Mouse (Mus musculus) heart, embryonic 12.5 days (tissue): ENCODE results near the gene Gm20388. TPM values are rescaled to one million over a fixed set of nuclear protein-coding genes. Genes with fewer than 3 reads are reported as not detected.

Experiments
- ATAC-seq: fragments of 200-750 bp; cut with Nextera tagmentation; 2 replicates; pipeline ENCODE4 v1.8.0; 2017; ENCODE audit warnings: moderate TSS enrichment, moderate library complexity; ENCODE audit not compliant: insufficient number of reproducible peaks, low FRiP score
- H3K27ac ChIP-seq: fragments of 300-500 bp; sonication (generic); 2 replicates; pipeline ENCODE4 v1.5.1; 2016; ENCODE audit warnings: mild to moderate bottlenecking, moderate library complexity; ENCODE audit not compliant: poor library complexity, severe bottlenecking
- H3K27me3 ChIP-seq: fragments of 300-500 bp; sonication (generic); replicated peaks from 2 replicates; pipeline ENCODE4 v1.6.1; 2016; ENCODE audit warnings: mild to moderate bottlenecking, moderate library complexity
- H3K36me3 ChIP-seq: fragments of 300-500 bp; sonication (generic); 2 replicates; pipeline ENCODE4 v1.6.1; 2016; ENCODE audit warnings: mild to moderate bottlenecking, moderate library complexity
- H3K4me1 ChIP-seq: fragments of 300-500 bp; sonication (generic); replicated peaks from 2 replicates; pipeline ENCODE4 v1.6.1; 2016; ENCODE audit warnings: mild to moderate bottlenecking
- H3K4me2 ChIP-seq: fragments of 300-500 bp; sonication (generic); 2 replicates; pipeline ENCODE4 v1.6.1; 2016; ENCODE audit warnings: mild to moderate bottlenecking, moderate library complexity
- H3K4me3 ChIP-seq: fragments of 300-500 bp; sonication (generic); 2 replicates; pipeline ENCODE4 v1.5.1; 2016; ENCODE audit warnings: mild to moderate bottlenecking
- H3K9ac ChIP-seq: fragments of 300-500 bp; sonication (generic); 2 replicates; pipeline ENCODE4 v1.6.1; 2016; ENCODE audit warnings: mild to moderate bottlenecking, moderate library complexity
- H3K9me3 ChIP-seq: fragments of 300-500 bp; sonication (generic); replicated peaks from 2 replicates; pipeline ENCODE4 v1.6.1; 2016; ENCODE audit warnings: mild to moderate bottlenecking, moderate library complexity
- WGBS: fragments of 180-500 bp; shearing (Covaris S2); methylation state at CpG from one replicate; pipeline ENCODE4 v1.1.7; 2016; 5-methylcytosine and 5-hydroxymethylcytosine counted together
- polyA plus RNA-seq: library from polyadenylated mRNA; unstranded; fragments of >200 nt; fragmentation: Nextera tagmentation; extraction: Ambion mirVana; gene quantifications from 2 replicates; pipeline ENCODE4 v1.2.1, GENCODE M21; 2016

Gene Gm20388
- polyA plus RNA-seq, 1 experiment from 2014 or later = not detected

- Histone ChIP-seq H3K27ac (no peak overlapping the region), H3K4me1 (peaks cover 65% of the 10 kb centered on the region), H3K9ac (peak overlapping the region; percentile 33; the same call in 1 of the 2 replicates), H3K27me3 (no peaks in the 10 kb centered on the region), H3K4me3 (no peak overlapping the region), H3K9me3 (no peaks in the 10 kb centered on the region), H3K36me3 (peaks cover 64% of the 10 kb centered on the region), H3K4me2 (no peak overlapping the region)
- 79% methylated on average over 8 of the region's 8 CpGs for WGBS
- no peak for ATAC-seq
Observed at GRCm38 (mm10) chr8:122020050-122020771, 2109.6 kb downstream of the Gm20388 start.

GRCm38 (mm10) chr8:122021725-122022124, 2111.1 kb downstream of the Gm20388 start:
- Histone ChIP-seq H3K4me2 (no peak overlapping the region), H3K27me3 (no peaks in the 10 kb centered on the region), H3K9ac (no peak overlapping the region), H3K36me3 (peaks cover 69% of the 10 kb centered on the region), H3K9me3 (no peaks in the 10 kb centered on the region), H3K4me3 (no peak overlapping the region), H3K4me1 (peaks cover 50% of the 10 kb centered on the region), H3K27ac (no peak overlapping the region)
- WGBS = 81% methylated on average over 2 of the region's 2 CpGs
- ATAC-seq = no peak

GRCm38 (mm10) chr8:122022274-122022673, 2111.6 kb downstream of the Gm20388 start:
- no peaks in the 10 kb centered on the region for H3K9me3 ChIP-seq
- no peak overlapping the region for H3K4me2 ChIP-seq
- WGBS = 85% methylated on average over 6 of the region's 6 CpGs
- no peak overlapping the region for H3K27ac ChIP-seq
- no peak overlapping the region for H3K4me3 ChIP-seq
- H3K9ac ChIP-seq = no peak overlapping the region
- no peak for ATAC-seq
- H3K4me1 ChIP-seq = peaks cover 47% of the 10 kb centered on the region
- peaks cover 68% of the 10 kb centered on the region for H3K36me3 ChIP-seq
- H3K27me3 ChIP-seq = no peaks in the 10 kb centered on the region

GRCm38 (mm10) chr8:122022705-122023104, 2112.1 kb downstream of the Gm20388 start:
- Histone ChIP-seq H3K9me3 (no peaks in the 10 kb centered on the region), H3K4me3 (no peak overlapping the region), H3K4me1 (peaks cover 46% of the 10 kb centered on the region), H3K27ac (no peak overlapping the region), H3K36me3 (peaks cover 63% of the 10 kb centered on the region), H3K9ac (no peak overlapping the region), H3K27me3 (no peaks in the 10 kb centered on the region), H3K4me2 (no peak overlapping the region)
- WGBS = 74% methylated on average over 4 of the region's 4 CpGs
- no peak for ATAC-seq

GRCm38 (mm10) chr8:122025546-122025945, 2114.9 kb downstream of the Gm20388 start:
- H3K9me3 ChIP-seq = no peaks in the 10 kb centered on the region
- peaks cover 22% of the 10 kb centered on the region for H3K4me1 ChIP-seq
- H3K36me3 ChIP-seq = peaks cover 57% of the 10 kb centered on the region
- H3K27me3 ChIP-seq = no peaks in the 10 kb centered on the region
- WGBS = 90% methylated on average over 9 of the region's 9 CpGs
- H3K4me3 ChIP-seq = no peak overlapping the region
- ATAC-seq = no peak
- H3K27ac ChIP-seq = no peak overlapping the region
- no peak overlapping the region for H3K9ac ChIP-seq
- H3K4me2 ChIP-seq = no peak overlapping the region

GRCm38 (mm10) chr8:122028116-122028515, 2117.5 kb downstream of the Gm20388 start:
- Histone ChIP-seq H3K4me1 (peaks cover 23% of the 10 kb centered on the region), H3K27me3 (no peaks in the 10 kb centered on the region), H3K9me3 (no peaks in the 10 kb centered on the region), H3K9ac (no peak overlapping the region), H3K27ac (no peak overlapping the region), H3K36me3 (peaks cover 38% of the 10 kb centered on the region), H3K4me3 (no peak overlapping the region), H3K4me2 (no peak overlapping the region)
- ATAC-seq = no peak
- 83% methylated on average over 4 of the region's 4 CpGs for WGBS

GRCm38 (mm10) chr8:122030965-122031364, 2120.3 kb downstream of the Gm20388 start:
- H3K27ac ChIP-seq = no peak overlapping the region
- H3K27me3 ChIP-seq = no peaks in the 10 kb centered on the region
- 36% methylated on average over 7 of the region's 7 CpGs for WGBS
- peak overlapping the region; percentile 17; the same call in 1 of the 2 replicates for H3K4me2 ChIP-seq
- ATAC-seq = no peak
- H3K36me3 ChIP-seq = peaks cover 11% of the 10 kb centered on the region
- no peaks in the 10 kb centered on the region for H3K9me3 ChIP-seq
- H3K9ac ChIP-seq = no peak overlapping the region
- no peak overlapping the region for H3K4me3 ChIP-seq
- peaks cover 37% of the 10 kb centered on the region for H3K4me1 ChIP-seq

GRCm38 (mm10) chr8:122032741-122033140, 2122.1 kb downstream of the Gm20388 start:
- no peak for ATAC-seq
- no peaks in the 10 kb centered on the region for H3K27me3 ChIP-seq
- H3K4me2 ChIP-seq = no peak overlapping the region
- no peak overlapping the region for H3K4me3 ChIP-seq
- no peaks in the 10 kb centered on the region for H3K36me3 ChIP-seq
- no peak overlapping the region for H3K27ac ChIP-seq
- no peak overlapping the region for H3K9ac ChIP-seq
- H3K9me3 ChIP-seq = no peaks in the 10 kb centered on the region
- WGBS = 45% methylated on average over 9 of the region's 9 CpGs
- peaks cover 55% of the 10 kb centered on the region for H3K4me1 ChIP-seq

GRCm38 (mm10) chr8:122035543-122035942, 2124.9 kb downstream of the Gm20388 start:
- Histone ChIP-seq H3K36me3 (no peaks in the 10 kb centered on the region), H3K4me3 (no peak overlapping the region), H3K4me1 (peaks cover 52% of the 10 kb centered on the region), H3K27ac (no peak overlapping the region), H3K9ac (no peak overlapping the region), H3K9me3 (no peaks in the 10 kb centered on the region), H3K27me3 (no peaks in the 10 kb centered on the region), H3K4me2 (no peak overlapping the region)
- ATAC-seq = no peak
- WGBS = 72% methylated on average over 7 of the region's 7 CpGs

- H3K27ac ChIP-seq = no peak overlapping the region
- no peaks in the 10 kb centered on the region for H3K27me3 ChIP-seq
- peak; percentile 62; the same call in 1 of the 2 replicates for ATAC-seq
- peaks cover 45% of the 10 kb centered on the region for H3K4me1 ChIP-seq
- no peak overlapping the region for H3K9ac ChIP-seq
- no peaks in the 10 kb centered on the region for H3K9me3 ChIP-seq
- H3K4me2 ChIP-seq = no peak overlapping the region
- H3K36me3 ChIP-seq = no peaks in the 10 kb centered on the region
- no peak overlapping the region for H3K4me3 ChIP-seq
- WGBS = 36% methylated on average over 6 of the region's 6 CpGs
Observed at GRCm38 (mm10) chr8:122036325-122036724, 2125.7 kb downstream of the Gm20388 start.

- no peak for ATAC-seq
- Histone ChIP-seq H3K36me3 (no peaks in the 10 kb centered on the region), H3K4me1 (peaks cover 45% of the 10 kb centered on the region), H3K4me3 (no peak overlapping the region), H3K27ac (no peak overlapping the region), H3K9me3 (no peaks in the 10 kb centered on the region), H3K4me2 (no peak overlapping the region), H3K9ac (no peak overlapping the region), H3K27me3 (no peaks in the 10 kb centered on the region)
- WGBS = 59% methylated on average over 7 of the region's 7 CpGs
Observed at GRCm38 (mm10) chr8:122037279-122037678, 2126.6 kb downstream of the Gm20388 start.

- no peaks in the 10 kb centered on the region for H3K36me3 ChIP-seq
- peaks cover 4% of the 10 kb centered on the region; the same call in 1 of the 2 replicates for H3K27me3 ChIP-seq
- no peak overlapping the region for H3K4me2 ChIP-seq
- WGBS = 91% methylated on average over 6 of the region's 6 CpGs
- H3K9me3 ChIP-seq = no peaks in the 10 kb centered on the region
- no peak overlapping the region for H3K9ac ChIP-seq
- peaks cover 46% of the 10 kb centered on the region for H3K4me1 ChIP-seq
- H3K4me3 ChIP-seq = no peak overlapping the region
- H3K27ac ChIP-seq = no peak overlapping the region
- ATAC-seq = no peak
Observed at GRCm38 (mm10) chr8:122038076-122038475, 2127.4 kb downstream of the Gm20388 start.
